Mouse (Mus musculus) retina, embryonic 14.5 days (tissue): Measurements from ENCODE around the gene Gng7.

Experiments
- DNase-seq: peaks from one replicate; pipeline ENCODE4 v3.0.0-alpha.2; 2015; ENCODE audit warnings: low spot score

Gng7 gene

DNA sequence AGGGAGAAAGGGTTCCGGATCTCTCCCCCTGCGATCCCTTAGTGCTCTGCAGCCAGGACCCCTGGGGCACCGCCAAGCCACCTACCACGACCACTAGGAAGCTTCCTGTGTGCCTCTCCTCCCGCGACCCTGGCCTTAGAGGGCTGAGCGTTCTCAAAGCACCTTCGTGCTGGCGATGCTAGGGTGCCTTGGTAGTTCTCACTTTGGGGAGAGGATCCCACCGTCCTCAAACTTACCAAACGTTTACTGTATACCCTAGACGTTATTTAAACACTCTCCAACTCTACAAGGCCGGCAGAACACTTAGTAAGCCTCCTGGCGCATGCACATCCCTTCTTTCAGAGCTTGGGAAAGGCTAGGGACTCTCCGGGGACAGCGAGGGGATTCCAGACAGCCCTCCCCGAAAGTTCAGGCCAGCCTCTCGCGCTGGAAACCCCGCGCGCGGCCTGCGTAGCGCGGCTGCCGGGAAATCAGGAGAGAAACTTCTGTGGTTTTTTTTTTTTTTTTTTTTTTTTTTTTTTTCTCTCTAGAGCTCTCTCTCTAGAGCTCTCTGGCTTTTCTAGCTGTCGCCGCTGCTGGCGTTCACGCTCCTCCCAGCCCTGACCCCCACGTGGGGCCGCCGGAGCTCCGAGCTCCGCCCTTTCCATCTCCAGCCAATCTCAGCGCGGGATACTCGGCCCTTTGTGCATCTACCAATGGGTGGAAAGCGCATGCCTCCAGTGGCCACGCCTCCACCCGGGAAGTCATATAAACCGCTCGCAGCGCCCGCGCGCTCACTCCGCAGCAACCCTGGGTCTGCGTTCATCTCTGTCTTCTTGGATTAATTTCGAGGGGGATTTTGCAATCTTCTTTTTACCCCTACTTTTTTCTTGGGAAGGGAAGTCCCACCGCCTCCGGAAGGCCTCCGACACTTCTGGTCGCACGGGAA is 85.2 kb downstream of the Gng7 start, which contains the start of gene Gadd45b:
Gene Gadd45b, plus strand, starts transcription at position 775 of the 928 bp plus-strand sequence.
- DNase-seq, result peak; percentile 99

GRCm38 (mm10) chr10:80928586-80929298 is 86.0 kb downstream of the Gng7 start:
- peak; percentile 87 for DNase-seq

DNA sequence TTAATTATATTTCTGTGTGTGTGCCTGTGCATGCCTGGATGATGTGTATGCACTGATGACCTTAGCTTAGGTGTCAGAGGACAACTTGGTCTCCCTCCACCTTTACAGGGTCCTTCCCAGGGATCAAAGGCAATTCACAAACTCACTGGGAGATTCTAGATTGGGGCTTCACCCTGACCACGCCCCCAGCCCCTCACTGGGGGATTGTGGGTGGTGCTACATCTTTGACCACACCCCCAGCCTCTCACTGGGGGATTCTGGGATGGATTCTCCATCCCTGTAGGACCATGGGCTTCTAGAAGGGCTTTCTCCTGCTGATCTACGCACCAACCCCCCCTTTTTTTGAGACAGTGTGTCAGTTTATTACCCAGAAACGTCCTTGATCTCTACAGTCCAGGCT is 89.3 kb downstream of the Gng7 start:
- DNase-seq, result no peak

DNA sequence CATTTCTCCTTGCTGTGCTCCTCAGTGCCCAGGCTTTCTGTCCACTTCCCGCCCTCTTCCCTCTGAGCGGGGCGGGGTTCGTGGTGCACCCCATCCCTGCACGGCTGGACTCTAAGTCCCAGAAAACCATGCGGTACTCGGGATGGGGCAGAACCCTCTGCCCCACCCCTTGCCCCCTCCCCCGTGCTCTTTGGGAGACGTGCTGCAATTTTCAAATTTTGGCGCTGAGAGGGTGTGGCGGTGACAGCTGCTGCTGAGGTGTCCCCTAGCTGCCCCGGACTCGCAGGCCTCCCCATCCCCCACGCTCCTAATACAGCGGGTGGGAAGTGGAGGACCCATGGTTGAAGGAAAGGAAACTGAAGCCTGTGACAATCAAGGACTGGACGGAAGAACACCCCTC is 92.8 kb downstream of the Gng7 start:
- DNase-seq, result peak; percentile 55

GRCm38 (mm10) chr10:80917779-80918434 is 96.8 kb downstream of the Gng7 start, which contains the start of gene Lmnb2:
Lmnb2 (minus strand) TSS chr10:80918245.
- DNase-seq, result peak; percentile 84

DNA sequence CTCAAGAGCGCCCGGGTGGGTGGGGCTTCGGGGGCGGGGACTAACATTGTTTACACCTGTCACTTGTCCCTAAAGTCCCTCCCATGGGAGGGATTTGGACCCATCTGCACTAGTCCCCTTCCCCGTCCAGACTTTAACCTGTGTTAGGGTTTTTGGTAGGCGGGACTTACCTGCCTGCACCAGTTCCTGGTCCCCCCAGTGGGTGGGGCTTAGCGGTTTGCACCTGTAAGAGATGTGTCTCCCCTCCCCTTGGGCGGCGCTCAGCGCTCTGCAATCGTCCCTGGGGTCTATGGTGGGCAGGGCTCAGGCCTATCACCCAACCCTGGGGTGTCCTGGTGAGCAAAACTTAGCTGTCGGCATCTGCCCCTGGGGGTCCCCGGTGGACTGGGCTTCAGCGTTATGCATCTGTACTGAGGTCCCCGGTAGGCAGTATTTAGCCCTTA is 97.4 kb downstream of the Gng7 start:
- DNase-seq, result no peak

GRCm38 (mm10) chr10:80915736-80916135 is 99.0 kb downstream of the Gng7 start:
- DNase-seq, result no peak

DNA sequence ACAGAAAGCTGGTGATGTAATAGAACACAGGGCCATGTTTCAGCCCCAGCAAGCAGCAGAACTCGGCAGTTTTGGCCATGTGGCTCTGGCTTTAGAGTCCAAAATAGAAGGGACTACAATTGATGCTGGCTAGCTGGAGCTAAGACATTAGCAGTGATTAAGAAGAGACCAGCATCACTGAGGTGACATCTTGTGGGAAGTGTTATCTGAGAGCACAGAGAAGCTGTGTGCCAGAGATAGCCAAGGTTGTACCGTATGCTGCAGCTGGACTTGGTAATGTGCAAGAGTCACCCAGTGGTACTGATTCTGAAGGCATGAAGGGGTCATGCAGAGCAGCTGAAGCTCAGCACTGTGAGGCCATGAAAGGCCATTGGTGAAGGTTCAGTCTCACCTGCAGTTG is 99.5 kb downstream of the Gng7 start:
- DNase-seq, result no peak

DNA sequence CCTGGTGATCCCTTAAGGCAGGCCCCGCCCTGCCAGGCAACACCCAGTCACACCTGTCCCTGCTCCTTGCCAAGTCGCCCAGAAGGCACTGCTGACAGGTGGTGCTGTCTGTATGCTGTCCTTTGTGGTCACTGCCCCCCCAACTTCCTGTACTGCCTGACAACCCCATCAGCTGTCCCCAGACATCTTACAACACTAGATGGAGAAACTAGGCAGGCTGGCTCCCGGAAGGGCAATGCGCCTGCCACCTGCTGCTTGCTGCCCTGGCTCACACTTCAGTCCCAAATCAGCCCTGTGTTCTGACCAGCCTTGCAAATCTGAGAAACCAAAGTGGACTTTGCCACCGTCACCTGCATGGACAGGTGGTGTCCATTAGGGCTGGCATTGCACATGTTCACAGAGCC is 100.5 kb downstream of the Gng7 start:
- no peak for DNase-seq

DNA sequence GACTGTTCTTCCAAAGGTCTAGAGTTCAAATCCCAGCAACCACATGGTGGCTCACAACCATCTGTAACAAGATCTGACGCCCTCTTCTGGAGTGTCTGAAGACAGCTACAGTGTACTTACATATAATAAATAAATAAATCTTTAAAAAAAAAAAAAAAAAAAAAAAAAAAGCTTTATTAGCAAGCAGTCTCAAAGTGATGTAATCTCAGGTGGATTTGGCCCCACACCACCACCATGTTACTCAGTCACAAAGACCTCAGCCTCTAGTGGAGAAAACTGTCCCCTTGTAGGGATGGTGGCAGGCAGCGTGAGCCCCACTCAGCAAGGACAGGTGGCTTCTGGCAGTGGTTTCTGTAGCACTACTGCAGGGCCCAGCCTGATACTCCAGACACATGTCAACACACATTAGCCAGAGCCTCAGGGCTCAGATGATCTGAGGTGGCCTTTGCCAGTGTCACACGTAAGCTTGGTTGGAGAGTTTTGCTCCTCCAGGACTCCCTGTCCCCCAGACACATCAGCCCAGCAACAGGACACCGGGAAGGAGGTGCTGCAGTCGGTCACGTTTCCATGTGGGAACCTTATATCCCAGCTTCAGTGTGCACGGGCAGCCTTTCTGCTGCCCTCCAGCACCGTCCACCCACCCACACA is 101.3 kb downstream of the Gng7 start:
- no peak for DNase-seq

- no peak for DNase-seq
Measured at GRCm38 (mm10) chr10:80911891-80912290, 102.9 kb downstream of the Gng7 start.

GRCm38 (mm10) chr10:80911354-80911753 is 103.4 kb downstream of the Gng7 start:
- no peak for DNase-seq

DNA sequence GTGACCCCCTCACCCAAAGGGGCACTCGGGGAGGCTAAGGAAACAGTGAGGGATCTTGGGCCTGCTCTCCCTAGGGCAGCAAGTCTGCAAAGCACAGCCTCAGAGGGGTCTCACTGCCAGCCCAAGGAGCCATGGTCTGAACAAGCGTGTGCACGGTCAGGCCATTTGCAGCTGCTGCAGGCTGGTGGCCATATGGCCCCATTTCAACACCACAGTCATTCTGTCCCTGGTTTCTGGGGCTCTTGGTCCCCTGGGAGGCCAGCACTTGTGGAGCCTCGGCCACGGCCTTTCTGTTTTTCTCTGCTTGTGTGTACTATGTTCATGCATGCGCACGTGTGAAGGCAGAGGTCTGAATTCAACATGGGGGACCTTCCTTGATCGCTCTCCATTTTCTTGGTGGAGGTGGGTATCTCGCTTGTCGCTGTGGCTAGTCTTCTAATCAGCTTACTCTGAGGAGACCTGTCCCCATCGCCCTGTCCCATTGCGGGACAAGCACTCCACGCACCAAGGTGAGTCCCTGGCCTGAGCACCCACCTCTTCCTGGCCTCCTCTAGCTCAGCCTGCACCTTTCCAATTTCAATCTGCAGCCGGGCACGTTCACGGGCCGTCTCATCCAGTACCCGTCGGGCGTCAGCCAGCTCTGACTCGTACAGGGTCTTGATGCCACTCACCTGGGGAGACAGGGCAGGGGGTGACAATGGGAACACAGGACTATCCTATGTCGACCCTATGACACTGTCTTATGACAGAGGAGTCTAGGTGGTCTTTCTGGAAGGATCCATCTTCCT is 105.2 kb downstream of the Gng7 start:
- no peak for DNase-seq

DNA sequence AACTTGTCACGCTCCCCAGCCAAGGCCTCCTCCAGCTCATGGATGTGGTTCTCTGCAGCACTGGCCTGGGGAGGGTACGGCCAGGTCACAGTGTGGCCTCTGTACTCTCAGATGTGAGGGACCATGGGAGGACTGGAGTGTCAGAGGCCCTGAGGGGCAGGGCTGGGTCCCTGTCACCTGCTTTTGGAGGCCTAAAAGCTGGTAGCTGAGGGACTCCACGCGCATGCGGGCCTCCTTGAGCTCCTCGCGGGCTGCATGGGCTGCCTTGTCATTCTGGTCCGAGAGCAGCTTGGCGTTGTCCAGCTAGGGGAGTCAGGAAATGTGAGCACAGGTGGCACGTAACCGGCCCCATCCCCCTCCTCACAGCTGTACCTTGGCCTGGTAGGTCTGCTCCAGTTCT is 110.0 kb downstream of the Gng7 start:
- no peak for DNase-seq

DNA sequence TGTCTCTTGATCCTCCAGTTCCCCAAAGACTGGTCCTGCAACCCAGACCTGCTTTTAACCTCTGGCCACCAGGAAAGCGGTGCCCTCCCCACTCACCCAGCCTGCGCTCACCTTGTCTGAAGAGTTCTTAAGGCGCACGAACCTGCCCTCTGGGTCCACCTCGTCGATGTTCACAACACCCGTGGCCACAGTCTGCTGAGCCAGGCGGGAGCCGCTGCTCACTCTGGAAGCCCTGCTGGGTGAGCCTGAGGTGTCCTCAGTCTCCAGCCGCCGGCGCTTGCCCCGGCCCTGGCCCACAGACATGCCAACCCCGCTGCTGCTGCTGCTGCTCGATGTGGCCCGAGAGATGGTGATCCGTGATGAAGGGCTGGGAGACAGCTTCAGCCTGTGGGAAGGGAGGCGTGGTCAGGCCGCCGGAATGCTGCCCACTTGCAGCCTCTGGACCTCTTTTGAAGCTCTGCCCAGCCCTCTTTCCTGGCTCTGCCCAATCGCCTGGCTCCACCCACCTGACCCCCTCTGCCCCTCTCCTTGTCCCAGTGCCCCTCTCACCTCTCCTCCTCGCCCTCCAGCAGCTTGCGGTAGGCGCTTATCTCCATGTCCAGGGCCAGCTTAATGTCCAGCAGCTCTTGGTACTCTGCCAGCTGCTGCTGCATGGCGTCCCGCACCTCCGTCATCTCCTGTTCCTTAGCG is 110.6 kb downstream of the Gng7 start:
- no peak for DNase-seq

GRCm38 (mm10) chr10:80903282-80903681 is 111.5 kb downstream of the Gng7 start:
- DNase-seq, result no peak

DNA sequence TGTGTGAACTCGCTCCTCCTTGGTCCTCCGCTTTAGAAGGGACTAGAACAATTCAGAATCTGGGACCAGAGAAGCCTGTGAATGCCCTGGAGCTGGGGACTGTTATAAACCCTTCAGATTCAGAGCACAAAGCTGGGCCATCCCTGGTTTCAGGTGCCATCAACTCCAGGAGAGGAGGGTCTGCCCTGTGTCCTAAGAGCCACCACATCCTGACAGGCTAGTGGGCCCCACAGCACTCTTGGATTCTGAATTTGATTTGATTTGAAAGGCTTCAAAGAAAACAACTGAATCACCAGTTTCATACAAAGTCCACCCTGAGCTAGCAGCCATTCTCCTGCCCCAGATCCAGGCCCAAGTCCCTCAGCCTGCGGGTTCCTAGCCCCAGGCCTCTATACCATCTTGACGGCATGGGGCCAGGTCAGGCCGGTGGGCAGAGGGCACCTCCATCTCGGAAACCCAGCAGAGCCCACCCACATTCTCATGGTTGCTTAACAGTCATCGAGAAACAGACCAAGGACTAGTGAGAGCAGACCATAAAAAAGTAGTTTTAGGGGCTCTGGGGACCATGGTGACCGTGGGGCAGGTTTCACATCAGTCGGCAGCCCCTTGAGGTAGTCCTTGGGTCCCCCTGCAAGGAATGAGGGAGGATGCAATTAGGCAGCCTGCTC is 112.3 kb downstream of the Gng7 start:
- no peak for DNase-seq

GRCm38 (mm10) chr10:80901409-80902272 is 113.1 kb downstream of the Gng7 start:
- DNase-seq, result no peak
